ENCODE assay signal across 9 mouse cellular contexts in the genomic region with DNA sequence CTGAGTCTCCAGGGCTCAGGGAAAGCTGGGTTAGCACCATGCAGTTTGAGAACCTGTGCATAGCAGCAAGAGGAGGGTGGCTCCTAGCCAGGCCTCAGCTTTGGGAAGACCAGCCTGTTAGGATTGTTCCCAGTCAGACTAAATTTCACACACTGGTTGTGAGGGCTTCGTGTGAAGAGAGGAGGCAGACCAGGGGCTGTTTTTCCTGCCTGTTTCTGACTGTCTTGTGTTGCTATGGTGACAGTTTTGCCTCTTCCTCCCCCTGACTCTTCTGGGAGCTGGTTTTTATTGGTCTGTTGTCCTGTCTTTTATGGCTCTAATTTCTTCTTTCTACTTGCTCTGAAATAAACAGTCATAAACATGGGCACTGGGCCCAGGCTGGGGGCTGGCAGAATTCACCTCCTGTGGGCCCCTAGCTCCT. TPM values are rescaled to one million over a fixed set of nuclear protein-coding genes. Genes with fewer than 3 reads are reported as not detected.
DNase-seq lines count a peak whose midpoint lies in the region; ATAC-seq and TF ChIP-seq lines count a peak whose summit lies in the region.
"Had no signal": no experiment of that assay in that cellular context is flagged by ENCODE, and none has a peak within 500 bp of the region (broad histone marks: within the 10 kb centered on the region; RNA-seq: fewer than 3 reads in every experiment).

No protein-coding gene starts in this region.

- H3K9me3 ChIP-seq in forebrain, embryonic 16.5 days (ENCODE audit: control insufficient read depth, low read length) = no peaks in the 10 kb centered on the region
- no peaks in the 10 kb centered on the region for H3K9me3 ChIP-seq in midbrain, embryonic 10.5 days (replicated peaks)
- no peaks in the 10 kb centered on the region for H3K9me3 ChIP-seq in stomach, embryonic 15.5 days

- ATAC-seq in forebrain, embryonic 16.5 days = peak; percentile 52
- ATAC-seq in stomach, embryonic 15.5 days (ENCODE audit: insufficient read depth, low FRiP score, low read depth) = no peak
- ATAC-seq in erythroid progenitor cell, adult 5-6 weeks (replicated peaks; ENCODE audit: low FRiP score, poor library complexity, severe bottlenecking) = no peak

- H3K4me2 ChIP-seq in forebrain, embryonic 16.5 days (ENCODE audit: low read length) = peak overlapping the region; percentile 73
- peak overlapping the region; percentile 87 for H3K4me2 ChIP-seq in stomach, embryonic 15.5 days

- no peak for TF ChIP-seq POLR2A in kidney, adult 2 months (IDR thresholded peaks at IDR 0.05; ENCODE audit: low read depth, low read length)

- H3K9ac ChIP-seq in forebrain, embryonic 16.5 days (replicated peaks; ENCODE audit: low read depth, low read length) = peak overlapping the region; percentile 98
- no peak overlapping the region for H3K9ac ChIP-seq in stomach, embryonic 15.5 days

- H3K27ac ChIP-seq in kidney, adult 2 months (ENCODE audit: insufficient read depth, low read depth, low read length) = no peak overlapping the region; the same call in 1 of the 2 replicates
- H3K27ac ChIP-seq in forebrain, embryonic 16.5 days (ENCODE audit: low read length) = peak overlapping the region; percentile 90
- H3K27ac ChIP-seq in midbrain, embryonic 10.5 days (replicated peaks) = no peak overlapping the region
- 0 out of 2 replicates have a peak overlapping the region, but pooled peaks have one; percentile 6 for H3K27ac ChIP-seq in stomach, embryonic 15.5 days

- WGBS in kidney, adult 2 months = 34% methylated on average over 1 of the region's 1 CpGs
- WGBS in forebrain, embryonic 16.5 days = 0% methylated on average over 1 of the region's 1 CpGs
- WGBS in midbrain, embryonic 10.5 days = 3% methylated on average over 1 of the region's 1 CpGs
- WGBS in stomach, embryonic 15.5 days = 14% methylated on average over 1 of the region's 1 CpGs

- H3K4me1 ChIP-seq in kidney, adult 2 months (ENCODE audit: control insufficient read depth, insufficient read depth, low read length) = 0 out of 2 replicates have a peak, but pooled peaks cover 3% of the 10 kb centered on the region
- peaks cover 57% of the 10 kb centered on the region for H3K4me1 ChIP-seq in forebrain, embryonic 16.5 days (replicated peaks; ENCODE audit: control insufficient read depth, insufficient read depth, low read length)
- peaks cover 28% of the 10 kb centered on the region for H3K4me1 ChIP-seq in midbrain, embryonic 10.5 days
- peaks cover 31% of the 10 kb centered on the region for H3K4me1 ChIP-seq in stomach, embryonic 15.5 days

- peak overlapping the region; percentile 64; the same call in 1 of the 2 replicates for H3K4me3 ChIP-seq in kidney, adult 2 months (ENCODE audit: insufficient read depth, low read depth, low read length)
- peak overlapping the region; percentile 89 for H3K4me3 ChIP-seq in forebrain, embryonic 16.5 days (replicated peaks; ENCODE audit: low read length)
- peak overlapping the region; percentile 76 for H3K4me3 ChIP-seq in midbrain, embryonic 10.5 days
- peak overlapping the region; percentile 70 for H3K4me3 ChIP-seq in stomach, embryonic 15.5 days (replicated peaks)

- H3K36me3 ChIP-seq in kidney, adult 2 months (ENCODE audit: control insufficient read depth, insufficient read depth, low read length) = no peaks in the 10 kb centered on the region
- H3K36me3 ChIP-seq in forebrain, embryonic 16.5 days (ENCODE audit: control insufficient read depth, insufficient read depth) = no peaks in the 10 kb centered on the region
- no peaks in the 10 kb centered on the region for H3K36me3 ChIP-seq in midbrain, embryonic 10.5 days
- no peaks in the 10 kb centered on the region for H3K36me3 ChIP-seq in stomach, embryonic 15.5 days
- H3K36me3 ChIP-seq: G1E had no signal

- no peak for DNase-seq in kidney, adult 2 months
- DNase-seq in kidney, adult 9 months = no peak
- peak; percentile 46 for DNase-seq in brain, embryonic 18.5 days (ENCODE audit: low read depth, low spot score)
- peak; percentile 60 to 75 for DNase-seq in layer of hippocampus, adult 8-10 months (ENCODE audit: low spot score in 2 of 2)
- DNase-seq in midbrain, embryonic 10.5 days (ENCODE audit: low spot score) = peak; percentile 36

- TF ChIP-seq CTCF in kidney, adult 2 months (conservative IDR thresholded peaks at IDR 0.05; ENCODE audit: insufficient read depth, insufficient read length, low read depth, low read length) = no peak

- H3K27me3 ChIP-seq in kidney, adult 2 months (replicated peaks; ENCODE audit: control insufficient read depth, insufficient read depth, low read length) = no peaks in the 10 kb centered on the region
- no peaks in the 10 kb centered on the region for H3K27me3 ChIP-seq in forebrain, embryonic 16.5 days (replicated peaks; ENCODE audit: control insufficient read depth, insufficient read depth, low read length)
- peaks cover 27% of the 10 kb centered on the region for H3K27me3 ChIP-seq in midbrain, embryonic 10.5 days (ENCODE audit: low read depth, poor library complexity, severe bottlenecking)
- no peaks in the 10 kb centered on the region for H3K27me3 ChIP-seq in stomach, embryonic 15.5 days (replicated peaks)

RNA-seq across cellular contexts. Expression of gene Fam49a, which starts 1.4 kb away (rescaled TPM):
- 2.4 and 3.4 TPM in 2 replicates for polyA plus RNA-seq in kidney, adult 2 months (2012; rRNA removed)
- 186 and 218 TPM in 2 replicates for polyA plus RNA-seq in forebrain, embryonic 16.5 days (2015; fragmentation: Nextera tagmentation; extraction: Ambion mirVana)
- 100 to 1,000 TPM; 159 to 187 (median 169) TPM for total RNA-seq in layer of hippocampus, adult 8-10 months (2022)
- polyA plus RNA-seq in midbrain, embryonic 10.5 days (2016; fragmentation: Nextera tagmentation; extraction: Ambion mirVana) = 9.2 and 11.2 TPM in 2 replicates
- 9.7 and 10.4 TPM in 2 replicates for polyA plus RNA-seq in stomach, embryonic 15.5 days (2015; fragmentation: Nextera tagmentation; extraction: Ambion mirVana)
- total RNA-seq in erythroid progenitor cell, adult 5-6 weeks (2015; ENCODE audit: low replicate concordance) = 7.6 and 13.4 TPM in 2 replicates
- 3.3 and 5.8 TPM in 2 replicates for total RNA-seq in erythroid progenitor cell, adult 5-6 weeks (2017; ENCODE audit: low replicate concordance)
- polyA plus RNA-seq: G1E had no signal

Comparison
In these comparisons a context has a peak if more than half of its experiments do, and no peak if none do; other contexts are left out.
1. DNase-seq: peak in brain, embryonic 18.5 days (single experiment), layer of hippocampus, adult 8-10 months (2 of 2) and midbrain, embryonic 10.5 days (single experiment); none in kidney, adult 2 months (single experiment) and kidney, adult 9 months (single experiment).
2. H3K27ac ChIP-seq: peak in forebrain, embryonic 16.5 days (single experiment) and stomach, embryonic 15.5 days (single experiment); none in kidney, adult 2 months (single experiment) and midbrain, embryonic 10.5 days (single experiment).
3. RNA of gene Fam49a, which starts 1.4 kb away (polyA plus RNA-seq): 186 to 218 TPM in forebrain, embryonic 16.5 days; 9.7 to 10.4 TPM in stomach, embryonic 15.5 days, 9.2 to 11.2 TPM in midbrain, embryonic 10.5 days and 2.4 to 3.4 TPM in kidney, adult 2 months; every median in the first group is over 10 times any median in the second.
4. Peak in every context shown above with its lines, with median percentiles within 50 percentile points of each other: H3K4me3 ChIP-seq.